Mouse (Mus musculus) midbrain, embryonic 11.5 days (tissue): ENCODE measurements around the gene Otx2. TPM values are rescaled to one million over a fixed set of nuclear protein-coding genes. Genes with fewer than 3 reads are reported as not detected.

Experiments used
- ATAC-seq: fragments of 200-750 bp; cut with Nextera tagmentation; 2 replicates; pipeline ENCODE4 v1.8.0; 2017; ENCODE audit warnings: moderate TSS enrichment, moderate library complexity; ENCODE audit not compliant: low FRiP score
- DNase-seq: peaks from one replicate; pipeline ENCODE4 v3.0.0; 2015; ENCODE audit warnings: low spot score; ENCODE audit errors: missing footprints
- H3K27ac ChIP-seq: fragments of 300-500 bp; sonication (generic); 2 replicates; pipeline ENCODE4 v1.5.1; 2014; ENCODE audit warnings: low read depth, low read length
- H3K27me3 ChIP-seq: fragments of 300-500 bp; sonication (generic); 2 replicates; pipeline ENCODE4 v1.6.1; 2014; ENCODE audit warnings: mild to moderate bottlenecking, low read length, moderate library complexity, mixed read lengths; ENCODE audit not compliant: control insufficient read depth, insufficient read depth
- H3K36me3 ChIP-seq: fragments of 300-500 bp; sonication (generic); 2 replicates; pipeline ENCODE4 v1.6.1; 2014; ENCODE audit warnings: mild to moderate bottlenecking, low read length, moderate library complexity, mixed read lengths; ENCODE audit not compliant: control insufficient read depth, insufficient read depth
- H3K4me1 ChIP-seq: fragments of 300-500 bp; sonication (generic); 2 replicates; pipeline ENCODE4 v1.6.1; 2014; ENCODE audit warnings: low read length; ENCODE audit not compliant: control insufficient read depth, insufficient read depth
- H3K4me2 ChIP-seq: fragments of 300-500 bp; sonication (generic); 2 replicates; pipeline ENCODE4 v1.6.1; 2014; ENCODE audit warnings: mild to moderate bottlenecking, moderate library complexity
- H3K4me3 ChIP-seq: fragments of 300-500 bp; sonication (generic); 2 replicates; pipeline ENCODE4 v1.5.1; 2014; ENCODE audit warnings: low read depth, low read length
- H3K9ac ChIP-seq: fragments of 300-500 bp; sonication (generic); 2 replicates; pipeline ENCODE4 v1.6.1; 2014; ENCODE audit warnings: low read length
- H3K9me3 ChIP-seq: fragments of 300-500 bp; sonication (generic); 2 replicates; pipeline ENCODE4 v1.6.1; 2016; ENCODE audit warnings: low read length; ENCODE audit not compliant: control insufficient read depth
- WGBS: fragments of 180-500 bp; shearing (Covaris S2); extraction: QIAGEN DNeasy Blood & Tissue Kit; methylation state at CpG from one replicate; pipeline ENCODE4 v1.1.7; 2014; 5-methylcytosine and 5-hydroxymethylcytosine counted together
- polyA plus RNA-seq: library from polyadenylated mRNA; unstranded; fragments of >200 nt; fragmentation: Nextera tagmentation; extraction: Ambion mirVana; gene quantifications from 2 replicates; pipeline ENCODE4 v1.2.1, GENCODE M21; 2014

Otx2 gene
- polyA plus RNA-seq, 1 experiment from 2014 or later, result 230 TPM

DNA sequence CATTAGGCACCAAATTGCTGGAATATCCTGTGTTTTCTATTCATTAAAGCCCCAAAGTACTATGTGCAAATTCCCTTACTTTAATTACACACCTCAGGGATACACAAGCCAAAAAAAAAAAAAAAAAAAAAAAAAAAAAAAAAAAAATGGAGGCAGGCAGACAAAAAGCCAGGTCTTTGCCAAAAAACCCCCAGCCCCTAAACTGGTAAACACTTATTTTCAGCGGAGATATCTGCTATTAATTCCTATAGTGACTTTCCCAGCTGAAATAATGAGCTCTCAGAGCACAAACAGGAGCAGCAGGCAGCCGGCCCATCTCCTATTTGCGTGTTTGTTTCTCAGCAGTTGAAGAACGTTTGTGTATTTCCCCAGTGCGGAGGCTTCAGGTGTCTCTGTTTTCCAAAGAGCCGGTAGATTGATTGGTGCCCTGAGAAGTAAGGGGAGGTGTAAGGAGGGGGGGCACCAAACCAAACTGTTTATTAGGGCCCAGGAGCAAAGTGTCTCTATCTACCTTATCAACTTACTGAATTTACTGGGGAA is 34.3 kb upstream of the Otx2 start:
- H3K36me3 ChIP-seq, result no peaks in the 10 kb centered on the region
- no peaks in the 10 kb centered on the region for H3K27me3 ChIP-seq
- peak overlapping the region; percentile 45; the same call in 1 of the 2 replicates for H3K9ac ChIP-seq
- no peak overlapping the region for H3K27ac ChIP-seq
- H3K4me3 ChIP-seq, result no peak overlapping the region
- H3K4me1 ChIP-seq, result peaks cover 26% of the 10 kb centered on the region
- ATAC-seq (no peak), DNase-seq (peak; percentile 91)
- no peaks in the 10 kb centered on the region for H3K9me3 ChIP-seq
- 2% methylated on average over 6 of the region's 6 CpGs for WGBS
- H3K4me2 ChIP-seq, result peak overlapping the region; percentile 30; the same call in 1 of the 2 replicates

DNA sequence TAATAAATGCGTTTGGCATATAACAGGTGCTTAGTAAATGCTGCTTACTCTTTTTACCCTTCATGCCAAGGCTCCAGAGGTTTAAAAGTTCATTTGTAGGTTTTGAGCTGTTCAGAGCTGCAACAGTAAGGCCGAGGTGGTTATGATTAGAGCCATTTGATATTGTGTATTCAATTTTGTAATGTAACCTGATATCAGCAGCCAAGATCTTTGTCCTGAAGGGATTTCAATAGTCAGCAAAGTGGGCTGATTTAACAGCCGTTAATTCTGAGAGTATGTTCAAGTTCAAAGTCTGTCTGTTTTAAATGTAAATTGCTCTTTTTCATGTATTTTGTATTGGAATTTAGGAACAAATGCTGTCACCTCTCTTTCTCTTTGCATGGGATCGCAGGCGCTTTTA is 33.8 kb upstream of the Otx2 start:
- no peak overlapping the region for H3K27ac ChIP-seq
- no peak overlapping the region for H3K9ac ChIP-seq
- H3K9me3 ChIP-seq, result no peaks in the 10 kb centered on the region
- H3K4me1 ChIP-seq, result peaks cover 26% of the 10 kb centered on the region
- no peak overlapping the region; the same call in 1 of the 2 replicates for H3K4me2 ChIP-seq
- no peaks in the 10 kb centered on the region for H3K36me3 ChIP-seq
- DNase-seq, result peak; percentile 89
- ATAC-seq, result no peak
- H3K27me3 ChIP-seq, result no peaks in the 10 kb centered on the region
- WGBS, result 37% methylated on average over 5 of the region's 5 CpGs
- H3K4me3 ChIP-seq, result no peak overlapping the region

DNA sequence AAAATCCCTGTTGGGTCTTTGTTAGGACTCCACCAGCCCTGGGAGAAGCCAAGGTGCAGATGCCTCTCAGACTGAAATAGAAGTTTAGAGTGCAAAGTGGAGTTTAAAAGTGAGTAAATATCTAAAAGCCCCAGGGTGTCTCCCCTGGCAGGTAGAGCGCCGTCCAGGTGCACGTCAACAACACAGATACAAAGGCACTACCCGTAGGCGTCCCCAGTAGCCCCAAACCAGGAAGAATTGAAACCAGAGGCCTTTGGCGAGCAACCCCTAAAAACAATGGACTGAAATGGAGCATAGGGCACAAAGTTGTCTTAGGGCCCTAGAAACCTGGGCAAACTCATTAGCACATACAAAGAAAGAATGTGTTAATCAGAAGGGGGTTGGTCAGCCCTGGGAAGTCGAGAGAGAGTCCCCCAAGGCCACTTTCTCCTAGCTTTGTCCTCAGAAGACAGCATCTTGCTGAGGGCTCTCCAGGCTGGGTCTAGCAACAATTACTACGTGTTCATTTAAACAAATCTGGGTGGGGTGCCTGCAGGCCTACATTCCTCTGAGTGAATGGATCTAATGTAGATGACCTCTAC is 27.3 kb upstream of the Otx2 start:
- Histone ChIP-seq H3K36me3 (no peaks in the 10 kb centered on the region), H3K9me3 (no peaks in the 10 kb centered on the region), H3K4me3 (no peak overlapping the region), H3K4me2 (no peak overlapping the region), H3K9ac (no peak overlapping the region), H3K27me3 (no peaks in the 10 kb centered on the region), H3K27ac (no peak overlapping the region), H3K4me1 (peaks cover 3% of the 10 kb centered on the region; the same call in 1 of the 2 replicates)
- WGBS, result 39% methylated on average over 8 of the region's 8 CpGs
- no peak for DNase-seq
- no peak for ATAC-seq

DNA sequence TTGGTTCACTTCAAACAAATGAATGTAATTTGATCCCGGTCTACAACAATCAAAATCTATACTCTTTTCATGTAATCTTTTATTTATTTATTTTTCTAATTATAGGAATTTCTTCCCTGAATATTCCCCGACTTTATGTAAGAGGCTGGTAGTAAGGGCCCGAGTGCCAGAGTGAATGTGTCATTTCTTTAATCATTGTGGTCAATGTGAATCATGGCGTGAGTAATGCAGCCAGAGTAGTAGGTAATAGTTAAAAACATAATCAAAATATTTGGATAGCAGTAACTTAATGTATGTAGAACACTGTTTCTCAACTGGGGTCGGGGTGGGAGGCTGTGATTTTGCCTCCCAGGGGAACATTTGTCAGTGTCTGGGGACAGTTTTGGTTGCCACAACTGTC is 6.0 kb upstream of the Otx2 start:
- Histone ChIP-seq H3K4me1 (peaks cover 11% of the 10 kb centered on the region), H3K9me3 (no peaks in the 10 kb centered on the region), H3K36me3 (no peaks in the 10 kb centered on the region), H3K4me2 (no peak overlapping the region), H3K27ac (no peak overlapping the region), H3K27me3 (0 out of 2 replicates have a peak, but pooled peaks cover 2% of the 10 kb centered on the region), H3K9ac (no peak overlapping the region), H3K4me3 (no peak overlapping the region)
- ATAC-seq, result no peak
- DNase-seq, result no peak
- 83% methylated on average over 5 of the region's 5 CpGs for WGBS

DNA sequence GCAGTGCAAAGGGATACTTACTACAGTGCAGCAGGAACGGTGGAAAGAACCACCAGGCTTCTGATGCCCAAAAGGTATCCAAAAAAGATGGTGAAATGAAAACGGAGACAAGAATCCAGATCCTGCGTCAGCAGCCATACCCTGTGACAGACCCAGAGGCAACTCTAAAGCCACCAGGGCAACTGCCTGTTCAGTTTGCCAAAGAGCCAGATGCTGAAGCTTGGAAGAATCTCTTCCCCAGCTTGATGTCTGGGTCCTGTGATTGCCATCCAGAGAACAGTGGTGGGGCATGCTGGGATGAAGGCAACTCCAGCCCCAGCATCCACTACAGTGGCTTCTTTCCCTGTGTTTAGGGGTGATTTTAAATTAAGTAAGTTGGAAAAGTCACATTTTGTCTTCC is 5.1 kb upstream of the Otx2 start:
- no peak overlapping the region for H3K9ac ChIP-seq
- no peak overlapping the region for H3K4me3 ChIP-seq
- no peak overlapping the region for H3K27ac ChIP-seq
- no peaks in the 10 kb centered on the region for H3K36me3 ChIP-seq
- peaks cover 18% of the 10 kb centered on the region for H3K4me1 ChIP-seq
- 0 out of 2 replicates have a peak, but pooled peaks cover 2% of the 10 kb centered on the region for H3K27me3 ChIP-seq
- DNase-seq (no peak), ATAC-seq (no peak)
- 76% methylated on average over 3 of the region's 3 CpGs for WGBS
- no peak overlapping the region for H3K4me2 ChIP-seq
- H3K9me3 ChIP-seq, result no peaks in the 10 kb centered on the region

DNA sequence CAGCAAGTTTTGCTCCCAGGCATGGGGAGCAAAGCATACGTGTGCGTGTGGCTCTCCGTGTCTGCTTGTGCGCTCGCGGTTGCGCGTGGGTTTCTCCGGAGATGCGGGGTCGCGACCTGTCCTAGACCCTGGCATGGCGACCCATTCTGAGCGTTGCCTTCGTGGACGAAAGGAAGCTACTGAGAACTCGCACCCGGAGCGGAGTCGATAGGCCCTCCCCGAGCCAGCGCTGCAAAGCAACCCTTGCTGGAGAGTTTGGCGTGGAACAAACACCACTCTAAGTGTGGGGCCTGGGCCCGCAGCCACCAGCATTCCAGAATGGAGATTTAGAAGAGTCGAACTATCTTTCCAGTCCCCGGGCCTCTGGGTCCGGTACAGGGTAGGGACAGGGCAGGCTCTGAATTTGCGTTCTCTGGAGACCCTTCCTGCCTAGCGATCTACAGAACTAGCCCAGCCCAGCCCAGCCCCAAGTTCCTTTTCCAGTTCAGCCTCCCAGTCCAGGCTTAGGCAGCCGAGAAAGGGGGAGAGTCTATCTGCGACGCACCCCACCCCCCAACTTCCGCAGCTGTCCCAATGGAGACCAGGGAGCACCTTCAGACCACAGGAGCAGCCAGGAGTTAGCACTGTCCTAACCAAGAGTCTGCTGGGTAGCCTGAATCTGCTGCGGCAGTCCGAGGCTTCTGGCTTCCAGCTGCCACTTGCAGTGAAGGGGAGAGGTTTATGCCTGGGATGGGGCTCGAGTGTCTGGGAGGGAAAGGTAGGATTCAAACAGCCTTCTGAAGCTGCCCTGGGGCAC is 615 bp upstream of the Otx2 start:
- H3K4me2 ChIP-seq, result peak overlapping the region; percentile 100
- no peaks in the 10 kb centered on the region for H3K36me3 ChIP-seq
- no peaks in the 10 kb centered on the region for H3K9me3 ChIP-seq
- H3K9ac ChIP-seq, result peak overlapping the region; percentile 100
- 0 out of 2 replicates have a peak, but pooled peaks cover 2% of the 10 kb centered on the region for H3K27me3 ChIP-seq
- peak; percentile 60 for ATAC-seq
- peak overlapping the region; percentile 95 for H3K4me3 ChIP-seq
- WGBS, result under 1% methylated on average over 36 of the region's 36 CpGs
- H3K4me1 ChIP-seq, result peaks cover 21% of the 10 kb centered on the region
- peak; percentile 96 for DNase-seq
- peak overlapping the region; percentile 98 for H3K27ac ChIP-seq

DNA sequence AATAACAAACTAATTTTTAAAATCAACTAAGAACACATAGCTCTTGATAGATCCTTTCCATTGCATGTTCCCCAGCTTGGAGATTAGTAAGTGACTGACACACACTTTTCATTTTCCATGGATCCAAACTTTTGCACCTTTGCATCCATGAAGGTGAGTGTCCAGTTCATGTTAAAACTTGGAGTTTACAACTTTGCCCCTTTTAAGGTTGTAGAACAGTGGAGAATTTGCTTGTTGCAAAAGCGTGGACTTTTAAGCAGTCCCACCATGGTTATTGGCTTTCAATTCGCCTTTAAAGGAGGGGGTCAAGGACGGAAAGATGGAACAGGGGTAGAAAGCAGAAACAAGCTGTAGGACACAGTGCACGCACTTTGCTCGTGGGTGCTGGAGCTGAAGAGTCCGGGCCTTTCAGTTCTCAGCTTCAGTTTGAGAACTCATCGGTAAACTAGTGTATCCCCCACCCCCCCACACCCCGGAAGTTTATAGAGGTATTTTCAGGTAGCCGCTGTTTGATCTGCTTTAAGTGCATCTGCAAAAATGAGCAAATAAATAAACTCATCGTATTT is 925 bp downstream of the Otx2 start:
- Histone ChIP-seq H3K36me3 (no peaks in the 10 kb centered on the region), H3K27me3 (0 out of 2 replicates have a peak, but pooled peaks cover 2% of the 10 kb centered on the region), H3K4me1 (peaks cover 22% of the 10 kb centered on the region), H3K4me2 (peak overlapping the region; percentile 100), H3K9ac (peak overlapping the region; percentile 100), H3K9me3 (no peaks in the 10 kb centered on the region), H3K4me3 (peak overlapping the region; percentile 95), H3K27ac (peak overlapping the region; percentile 98)
- no peak for ATAC-seq
- 6% methylated on average over 10 of the region's 10 CpGs for WGBS
- DNase-seq, result peak; percentile 96

DNA sequence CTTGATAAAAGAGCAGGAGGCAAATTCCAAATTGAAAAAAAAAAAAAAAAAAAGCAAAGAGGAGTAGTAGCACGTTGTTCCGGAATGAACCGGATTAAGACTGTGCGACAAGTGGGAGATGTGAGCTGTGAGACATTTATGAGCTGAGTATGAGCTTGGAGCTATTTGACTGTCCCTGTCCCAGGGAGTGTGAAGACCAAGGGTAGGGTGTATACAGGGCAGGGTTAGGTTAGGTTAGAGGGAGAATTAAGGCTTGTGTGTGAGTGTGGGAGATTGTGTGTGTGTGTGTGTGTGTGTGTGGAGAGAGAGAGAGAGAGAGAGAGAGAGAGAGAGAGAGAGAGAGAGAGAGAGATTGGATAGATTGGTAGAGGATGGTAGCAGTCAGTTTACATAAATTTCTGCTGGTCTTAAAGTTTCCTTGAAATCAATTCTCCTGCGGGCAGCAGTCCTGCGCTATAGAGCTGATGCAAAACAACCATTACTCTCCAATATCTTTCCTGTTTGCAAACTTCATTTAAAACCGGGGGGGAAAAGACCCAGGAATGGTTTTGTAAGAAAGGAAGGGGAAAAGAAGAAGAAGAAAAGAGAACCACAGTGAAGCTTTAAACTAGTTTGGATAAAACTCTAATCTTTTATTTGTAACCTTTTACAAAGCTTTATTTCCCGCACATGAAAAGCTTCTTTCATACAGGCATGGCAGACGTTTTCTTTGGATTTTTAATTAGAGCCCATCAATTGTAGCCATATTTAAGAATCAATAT is 2.0 kb downstream of the Otx2 start:
- ATAC-seq (peak; percentile 53), DNase-seq (peak; percentile 93)
- H3K4me1 ChIP-seq, result peaks cover 22% of the 10 kb centered on the region
- H3K9ac ChIP-seq, result peak overlapping the region; percentile 100
- 0 out of 2 replicates have a peak, but pooled peaks cover 2% of the 10 kb centered on the region for H3K27me3 ChIP-seq
- H3K36me3 ChIP-seq, result no peaks in the 10 kb centered on the region
- peak overlapping the region; percentile 95 for H3K4me3 ChIP-seq
- peak overlapping the region; percentile 100 for H3K4me2 ChIP-seq
- H3K27ac ChIP-seq, result peak overlapping the region; percentile 98
- 7% methylated on average over 9 of the region's 9 CpGs for WGBS
- no peaks in the 10 kb centered on the region for H3K9me3 ChIP-seq
